Mouse (Mus musculus) G1E (cell line): ENCODE data around the gene Pcgf6.

Experiments
- CTCF ChIP-seq: IDR thresholded peaks from 2 replicates; pipeline ENCODE4 v1.5.1; 2012; ENCODE audit warnings: low read depth, low read length, inconsistent platforms, mixed read lengths
- TAL1 ChIP-seq: conservative IDR thresholded peaks from 2 replicates; pipeline ENCODE4 v1.6.1; 2012; ENCODE audit warnings: low read depth, low read length, inconsistent platforms, mixed read lengths

DNA sequence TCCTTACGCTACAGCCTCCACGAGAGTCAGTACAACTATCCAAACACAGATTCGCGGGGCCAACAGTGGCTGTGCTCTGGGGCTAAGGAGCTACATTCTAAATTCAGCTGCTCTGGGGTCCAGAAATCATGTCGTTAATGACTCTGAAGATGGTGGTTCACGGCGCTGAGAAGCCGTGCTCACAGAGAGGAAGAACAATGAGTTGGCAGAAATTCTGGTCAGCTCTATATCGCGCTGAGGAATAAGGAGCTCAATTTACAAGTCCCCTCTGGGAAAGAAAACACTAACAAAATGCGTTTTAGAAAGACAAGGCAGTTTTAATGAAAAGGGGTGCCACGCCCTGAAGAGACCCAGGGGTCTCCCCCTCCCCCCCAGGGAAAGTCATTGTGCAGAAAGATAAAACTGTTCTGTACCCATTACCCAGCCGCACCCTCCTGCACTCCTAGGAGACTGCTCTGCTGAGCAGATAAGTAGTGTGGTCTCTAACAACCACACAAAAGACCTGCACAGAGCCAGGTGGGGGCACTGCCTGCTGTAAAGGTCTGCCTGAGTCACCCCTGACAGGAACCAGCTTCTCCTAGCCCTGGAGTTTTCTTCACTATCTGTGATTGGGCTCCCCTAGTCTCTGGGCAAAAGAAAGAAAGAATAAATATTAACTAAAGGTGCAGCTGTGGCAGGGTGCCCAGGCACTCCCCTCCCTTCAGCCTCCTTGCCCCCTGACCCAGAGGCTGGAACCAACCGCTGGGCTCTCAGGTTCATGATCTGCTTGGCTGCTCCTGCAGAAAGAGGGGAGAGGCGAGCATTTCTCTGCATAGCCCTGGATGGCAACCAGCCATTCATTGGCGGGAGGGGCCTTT is 62.2 kb downstream of the Pcgf6 start:
- TF ChIP-seq TAL1 (peak; percentile 78), CTCF (no peak)
